Mouse (Mus musculus) heart, postnatal 0 days (tissue): ENCODE measurements at regions not wholly inside any gene's neighbourhood (a gene's known extent, or its start where the extent isn't known, plus 50 kb on each side); places are given as distances from the start of the nearest gene placed in this dataset.

Source experiments
- CTCF ChIP-seq: IDR thresholded peaks from 2 replicates; pipeline ENCODE4 v1.5.1; 2016; ENCODE audit warnings: antibody characterized with exemption, control low read depth, low read depth
- EP300 ChIP-seq: IDR thresholded peaks from 2 replicates; pipeline ENCODE4 v1.6.1; 2016; ENCODE audit warnings: antibody characterized with exemption, low read depth

DNA sequence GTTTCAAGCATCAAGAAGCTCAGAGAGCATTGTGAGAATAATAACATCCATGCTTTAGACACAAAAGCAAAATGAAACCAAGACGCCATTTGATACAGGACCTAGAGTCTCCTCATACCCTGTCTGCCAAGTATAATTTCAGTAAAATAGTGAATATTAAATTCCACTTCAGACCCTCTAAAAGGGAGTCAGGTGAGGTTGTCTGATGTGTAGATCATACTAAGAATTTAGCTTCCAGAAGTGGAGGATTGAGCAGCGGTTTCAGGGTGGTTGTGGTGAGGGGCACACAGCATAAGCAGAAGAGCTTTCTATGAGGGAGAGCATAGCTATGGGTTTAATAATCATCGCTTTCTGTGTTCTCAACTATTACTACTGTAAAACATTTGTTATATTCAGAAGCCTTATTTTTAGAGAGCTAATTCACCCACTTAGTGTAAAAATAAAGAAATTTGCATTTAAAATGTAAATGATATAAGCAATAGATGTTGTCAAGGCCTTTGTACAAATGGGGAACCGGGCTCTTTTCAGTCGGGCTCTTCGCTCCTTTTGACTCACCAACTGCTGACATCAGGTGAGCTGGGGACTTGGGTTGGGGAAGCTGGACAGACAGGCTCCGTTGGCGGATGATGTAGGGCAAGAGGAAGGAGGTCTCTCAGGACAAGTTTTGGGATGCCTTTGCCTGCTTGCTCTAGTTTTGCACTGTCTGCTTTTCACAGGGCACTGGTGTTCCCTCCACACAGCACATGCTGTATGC lies 85.2 kb upstream of the Ankrd1 start:
- no peak for TF ChIP-seq CTCF
- no peak for TF ChIP-seq EP300
